Mouse (Mus musculus) induced T-regulatory cell, adult 2 months (primary cell): ENCODE measurements around the gene Zfp91.
"Not testable (repeated sequence)": the region's sequence is repeated elsewhere in the genome, so short reads cannot be mapped to it uniquely, and the experiment has no call there.

ENCODE experiments used
- DNase-seq: peaks from one replicate; pipeline ENCODE4 v3.0.0-alpha.2; 2012; ENCODE audit warnings: low read depth

The Zfp91 gene

GRCm38 (mm10) chr19:12794056-12795044 lies 1.6 kb downstream of the Zfp91 start:
- peak; percentile 93 for DNase-seq

GRCm38 (mm10) chr19:12792374-12792773 lies 3.6 kb downstream of the Zfp91 start:
- peak; percentile 25 for DNase-seq

GRCm38 (mm10) chr19:12787721-12788120 lies 8.2 kb downstream of the Zfp91 start:
- DNase-seq = no peak

GRCm38 (mm10) chr19:12786803-12787395 lies 9.0 kb downstream of the Zfp91 start:
- no peak for DNase-seq

GRCm38 (mm10) chr19:12780437-12780836 lies 15.5 kb downstream of the Zfp91 start:
- no peak for DNase-seq

GRCm38 (mm10) chr19:12770888-12771287 lies 25.0 kb downstream of the Zfp91 start:
- DNase-seq = no peak

- no peak for DNase-seq
Observed at GRCm38 (mm10) chr19:12765308-12765707, 30.6 kb downstream of the Zfp91 start, which contains the start of gene Cntf. TSS of gene Cntf (minus strand) at chr19:12765632.

- DNase-seq = peak; percentile 52
Observed at GRCm38 (mm10) chr19:12762212-12763130, 33.5 kb downstream of the Zfp91 start.

GRCm38 (mm10) chr19:12759656-12760055 lies 36.3 kb downstream of the Zfp91 start:
- DNase-seq = no peak

- DNase-seq = no peak
Observed at GRCm38 (mm10) chr19:12758936-12759478, 36.9 kb downstream of the Zfp91 start.

- DNase-seq = no peak
Observed at GRCm38 (mm10) chr19:12756286-12756685, 39.6 kb downstream of the Zfp91 start.

GRCm38 (mm10) chr19:12731950-12732349 lies 64.0 kb downstream of the Zfp91 start:
- no peak for DNase-seq

GRCm38 (mm10) chr19:12731036-12731435 lies 64.9 kb downstream of the Zfp91 start:
- DNase-seq = no peak

GRCm38 (mm10) chr19:12725851-12726250 lies 70.1 kb downstream of the Zfp91 start:
- DNase-seq = no peak

- peak; percentile 39 for DNase-seq
Observed at GRCm38 (mm10) chr19:12722308-12722707, 73.6 kb downstream of the Zfp91 start.

GRCm38 (mm10) chr19:12721596-12721995 lies 74.3 kb downstream of the Zfp91 start:
- DNase-seq = not testable (repeated sequence)

- DNase-seq = not testable (repeated sequence)
Observed at GRCm38 (mm10) chr19:12720919-12721318, 75.0 kb downstream of the Zfp91 start.

GRCm38 (mm10) chr19:12720463-12720862 lies 75.5 kb downstream of the Zfp91 start:
- no peak for DNase-seq

GRCm38 (mm10) chr19:12719189-12719588 lies 76.7 kb downstream of the Zfp91 start:
- no peak for DNase-seq
